Mouse (Mus musculus) right cerebral cortex, postnatal 10 days (tissue): Measurements from ENCODE around the gene 4930467E23Rik.
A peak's percentile ranks its signal among the peaks of the same experiment; 100 is the strongest.
"Not testable (repeated sequence)": the region's sequence is repeated elsewhere in the genome, so short reads cannot be mapped to it uniquely, and the experiment has no call there.

Source experiments
- DNase-seq, 2 experiments: peaks; one replicate each; pipeline ENCODE4 v3.0.0; 2021; ENCODE audit warnings: low spot score in 2 of 2

4930467E23Rik gene

DNA sequence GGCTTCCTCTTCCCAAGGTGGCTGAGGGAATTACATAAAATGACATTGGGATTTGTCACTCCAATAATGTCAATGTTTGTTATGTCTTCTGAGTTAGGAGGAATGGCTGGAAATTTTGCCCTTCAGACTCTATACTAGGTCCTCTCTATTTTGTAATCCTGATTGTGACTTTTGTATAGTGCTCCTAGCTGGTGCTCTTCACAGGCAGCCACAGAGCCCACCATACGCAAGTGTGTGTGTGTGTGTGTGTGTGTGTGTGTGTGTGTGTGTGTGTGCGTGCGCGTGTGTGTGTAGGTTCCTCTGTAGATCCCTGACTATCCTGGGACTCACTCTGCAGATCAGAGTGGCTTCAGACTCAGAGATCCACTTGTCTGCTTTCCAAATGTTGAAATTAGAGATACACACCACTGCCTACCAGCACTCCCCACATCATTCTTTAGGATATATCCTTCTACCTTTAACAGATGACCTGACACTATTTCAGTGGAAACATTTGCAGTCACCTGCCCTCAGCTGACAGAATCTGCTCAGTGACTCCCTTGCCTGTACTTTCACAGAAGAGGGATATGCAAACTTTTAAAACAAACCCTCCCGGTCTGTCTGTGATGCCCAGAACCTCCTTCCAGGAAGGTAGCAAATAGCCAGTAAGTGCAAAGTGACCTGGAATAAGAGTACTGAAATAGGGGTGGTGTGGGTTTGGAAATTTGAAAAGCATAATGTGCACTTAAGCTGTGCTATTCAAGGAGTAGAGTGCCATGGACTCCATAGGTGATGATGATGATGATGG, 52.1 kb downstream of the 4930467E23Rik start:
- not testable (repeated sequence) for DNase-seq

DNA sequence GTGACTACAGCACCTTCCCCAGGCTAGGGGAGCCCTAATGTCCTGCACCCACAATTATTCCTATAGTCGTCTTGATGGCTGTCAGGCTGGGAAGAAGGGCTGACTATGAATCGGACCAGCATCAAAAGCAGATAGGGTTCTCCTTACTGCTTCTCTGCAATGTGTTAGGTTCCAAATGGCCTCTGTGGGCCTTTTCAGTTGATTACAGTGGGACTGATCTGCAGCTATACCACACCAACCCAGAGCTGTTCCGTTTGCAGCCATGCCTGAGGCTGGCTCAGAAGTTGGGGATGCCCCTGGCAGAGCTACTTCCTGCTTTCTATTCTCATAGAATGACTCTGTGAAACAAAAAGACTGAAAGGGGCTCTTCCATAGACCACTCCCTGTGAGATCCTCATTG, 53.4 kb downstream of the 4930467E23Rik start:
- DNase-seq, result not testable (repeated sequence)

DNA sequence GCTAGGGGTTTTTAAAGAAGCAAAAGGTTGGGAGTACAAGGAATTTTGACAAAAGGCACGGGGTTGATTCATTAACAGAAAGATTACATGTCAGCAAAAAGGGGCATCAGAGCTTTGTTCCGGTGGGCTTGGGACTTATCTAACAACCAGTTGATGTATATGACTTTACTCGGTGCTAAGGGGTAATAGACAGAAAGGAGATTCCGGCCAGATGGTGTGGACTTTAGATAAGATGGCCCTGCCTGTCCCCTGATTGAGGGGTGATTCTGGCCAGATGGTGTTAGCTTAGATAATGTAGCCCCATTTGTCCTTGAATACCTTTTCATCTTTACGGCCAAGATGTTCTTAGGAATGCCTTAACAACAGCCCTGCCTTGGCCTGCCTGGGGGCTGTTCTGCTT, 54.5 kb downstream of the 4930467E23Rik start:
- DNase-seq, result not testable (repeated sequence)

DNA sequence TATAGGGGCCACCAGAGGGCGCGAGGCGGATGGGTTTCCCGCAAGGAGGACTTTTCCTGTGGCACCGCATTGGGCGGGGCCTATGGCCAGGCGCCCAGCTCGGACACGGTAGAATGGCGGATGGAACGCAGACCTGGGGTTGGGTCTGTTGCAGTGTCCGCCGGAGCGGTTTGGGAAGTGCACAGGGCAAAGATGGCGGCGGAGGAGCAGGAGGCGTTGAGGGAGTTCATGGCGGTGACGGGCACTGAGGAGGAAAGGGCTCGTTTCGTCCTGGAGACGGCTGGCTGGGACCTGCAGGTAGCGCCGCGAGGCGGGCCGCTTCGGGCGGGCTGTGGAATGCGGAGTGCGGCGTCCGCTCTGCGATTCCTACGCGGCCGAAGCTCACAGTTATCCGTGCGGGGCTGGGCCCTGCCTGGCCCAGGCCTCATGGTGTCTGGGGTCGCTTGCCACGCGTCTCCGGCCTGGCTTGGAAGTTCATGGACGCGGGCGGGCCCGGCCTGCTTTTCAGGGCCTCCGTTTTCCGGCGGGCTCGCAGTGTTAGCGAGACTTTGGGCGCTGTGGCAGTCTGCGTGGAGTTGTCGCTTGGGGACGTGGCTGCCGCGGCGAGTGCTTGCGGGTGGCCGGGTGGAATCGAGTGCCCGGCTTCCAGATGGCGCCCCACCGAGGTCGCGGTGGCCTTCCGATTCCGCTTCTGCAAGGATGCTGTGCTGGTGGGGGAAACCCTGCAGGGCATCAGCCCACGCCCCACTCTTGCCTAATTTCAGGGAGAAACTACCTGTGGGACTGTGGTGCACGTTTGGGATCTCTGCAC, 55.4 kb downstream of the 4930467E23Rik start:
- DNase-seq, result peak; percentile 99

DNA sequence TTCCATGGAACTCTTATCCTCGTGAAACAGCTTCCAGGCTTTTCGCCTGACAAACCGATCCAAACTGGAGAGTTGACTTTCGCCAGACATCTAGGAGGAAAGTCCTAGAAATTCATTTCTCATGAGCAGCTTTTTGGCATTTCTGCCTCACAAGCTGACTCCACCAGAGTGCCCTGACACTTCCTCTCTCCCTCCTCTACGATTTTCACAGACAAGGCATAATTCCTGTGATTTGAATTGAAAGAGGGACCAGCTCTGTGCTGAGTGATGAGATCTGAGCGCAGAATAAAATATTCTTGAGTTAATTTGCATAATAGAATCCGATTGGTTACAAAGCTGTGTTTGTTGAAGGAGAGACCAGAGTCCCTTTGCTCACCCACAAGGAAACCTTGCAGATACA, 63.3 kb downstream of the 4930467E23Rik start:
- not testable (repeated sequence) for DNase-seq
